Mouse (Mus musculus) cortical plate, adult 2 months (tissue): Measurements from ENCODE around the gene Bola2.

Source experiments
- CTCF ChIP-seq: fragments of 200-500 bp; IDR thresholded peaks from 2 replicates; pipeline ENCODE4 v1.5.1; 2011; ENCODE audit warnings: mild to moderate bottlenecking, control low read depth, low read length; ENCODE audit not compliant: insufficient read depth; ENCODE audit errors: extremely low read depth
- POLR2A ChIP-seq: fragments of 200-500 bp; IDR thresholded peaks from 2 replicates; pipeline ENCODE4 v1.6.1; 2011; ENCODE audit warnings: mild to moderate bottlenecking, low read length, control low read depth; ENCODE audit not compliant: insufficient read depth; ENCODE audit errors: extremely low read depth

DNA sequence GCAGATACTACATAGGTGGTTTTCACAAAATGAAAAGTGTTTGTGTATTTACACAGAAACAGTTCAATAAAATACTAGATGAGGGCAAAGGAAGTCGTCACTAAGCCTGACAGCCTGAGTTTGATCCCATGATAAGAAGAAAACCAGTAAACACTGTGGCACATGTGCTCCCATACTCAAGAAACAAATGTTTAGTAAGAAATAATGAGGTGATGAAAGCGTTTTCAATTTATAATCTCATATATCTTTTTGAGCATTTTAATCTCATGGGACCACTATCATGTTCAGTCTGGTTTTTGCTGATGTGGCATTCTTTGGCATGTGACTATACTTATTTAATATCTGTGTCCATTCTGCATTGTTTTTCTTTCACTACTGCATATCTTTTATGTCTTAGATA is 41.2 kb upstream of the Bola2 start:
- TF ChIP-seq POLR2A (no peak), CTCF (no peak)
